Mouse (Mus musculus) forebrain, embryonic 16.5 days (tissue): ENCODE measurements at regions not wholly inside any gene's neighbourhood (a gene's known extent, or its start where the extent isn't known, plus 50 kb on each side); places are given as distances from the start of the nearest gene placed in this dataset.

Source experiments
- ATAC-seq: fragments of 200-750 bp; cut with Nextera tagmentation; 2 replicates; pipeline ENCODE4 v1.8.0; 2017; ENCODE audit warnings: mild to moderate bottlenecking, moderate library complexity
- H3K27ac ChIP-seq: fragments of 300-500 bp; sonication (generic); 2 replicates; pipeline ENCODE4 v1.5.1; 2014; ENCODE audit warnings: low read length, control low read depth
- H3K27me3 ChIP-seq: fragments of 300-500 bp; sonication (generic); replicated peaks from 2 replicates; pipeline ENCODE4 v1.6.1; 2014; ENCODE audit warnings: low read length; ENCODE audit not compliant: control insufficient read depth, insufficient read depth
- H3K36me3 ChIP-seq: fragments of 300-500 bp; sonication (generic); 2 replicates; pipeline ENCODE4 v1.6.1; 2014; ENCODE audit not compliant: control insufficient read depth, insufficient read depth
- H3K4me1 ChIP-seq: fragments of 300-500 bp; sonication (generic); replicated peaks from 2 replicates; pipeline ENCODE4 v1.6.1; 2014; ENCODE audit warnings: low read length; ENCODE audit not compliant: control insufficient read depth, insufficient read depth
- H3K4me2 ChIP-seq: fragments of 300-500 bp; sonication (generic); 2 replicates; pipeline ENCODE4 v1.6.1; 2014; ENCODE audit warnings: mild to moderate bottlenecking, low read length, control low read depth
- H3K4me3 ChIP-seq: fragments of 300-500 bp; sonication (generic); replicated peaks from 2 replicates; pipeline ENCODE4 v1.5.1; 2014; ENCODE audit warnings: mild to moderate bottlenecking, low read length, control low read depth
- H3K9ac ChIP-seq: fragments of 300-500 bp; sonication (generic); replicated peaks from 2 replicates; pipeline ENCODE4 v1.6.1; 2014; ENCODE audit warnings: low read depth, low read length, control low read depth
- H3K9me3 ChIP-seq: fragments of 300-500 bp; sonication (generic); 2 replicates; pipeline ENCODE4 v1.6.1; 2016; ENCODE audit warnings: low read length; ENCODE audit not compliant: control insufficient read depth
- WGBS: fragments of 180-500 bp; shearing (Covaris S2); extraction: QIAGEN DNeasy Blood & Tissue Kit; methylation state at CpG from one replicate; pipeline ENCODE4 v1.1.7; 2014; 5-methylcytosine and 5-hydroxymethylcytosine counted together

DNA sequence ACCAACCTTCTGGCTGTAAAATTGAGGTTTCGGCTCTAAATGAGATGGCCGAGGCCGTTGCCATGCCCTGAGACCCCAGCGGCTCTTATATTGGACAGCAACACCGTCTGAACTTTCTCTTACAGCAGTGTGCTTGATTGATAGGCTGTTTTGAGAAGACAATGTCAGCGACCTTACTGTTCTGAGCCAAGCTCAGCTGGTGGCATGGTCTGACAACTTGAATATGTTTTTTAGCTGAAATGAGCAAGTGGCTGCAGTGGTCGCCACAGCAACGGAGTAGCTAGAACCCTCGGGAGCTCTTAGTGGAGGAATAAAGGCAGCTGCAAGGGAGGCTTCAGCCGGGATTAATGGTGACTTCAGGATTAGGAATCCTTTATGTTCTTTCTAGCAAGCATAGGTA is 107.0 kb upstream of the Fndc3a start:
- Histone ChIP-seq H3K27me3 (no peaks in the 10 kb centered on the region), H3K4me1 (peaks cover 5% of the 10 kb centered on the region; the same call in 1 of the 2 replicates), H3K9me3 (no peaks in the 10 kb centered on the region), H3K27ac (0 out of 2 replicates have a peak overlapping the region, but pooled peaks have one; percentile 2), H3K4me2 (peak overlapping the region; percentile 21), H3K9ac (no peak overlapping the region), H3K4me3 (no peak overlapping the region), H3K36me3 (no peaks in the 10 kb centered on the region)
- peak; percentile 88 for ATAC-seq
- 14% methylated on average over 10 of the region's 10 CpGs for WGBS

DNA sequence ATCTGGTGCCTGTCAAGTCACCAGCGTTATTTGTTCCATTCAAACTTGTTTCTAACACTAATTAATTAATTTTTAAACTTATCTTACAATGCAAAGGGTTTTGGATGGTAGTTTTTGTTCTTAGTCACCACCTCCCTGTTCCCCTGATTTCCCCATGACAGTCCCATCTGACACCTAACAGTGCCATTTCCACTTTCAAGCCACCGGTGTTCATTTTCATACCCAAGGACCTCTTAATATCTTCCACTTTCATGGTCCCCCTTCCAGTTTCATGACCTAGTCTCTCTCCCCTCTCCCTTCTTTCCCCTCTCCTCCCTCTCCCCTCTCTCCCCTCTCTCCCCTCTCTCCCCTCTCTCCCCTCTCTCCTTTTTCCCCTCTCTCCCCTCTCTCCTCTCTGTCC is 99.3 kb upstream of the Fndc3a start:
- Histone ChIP-seq H3K27me3 (no peaks in the 10 kb centered on the region), H3K27ac (no peak overlapping the region), H3K9me3 (no peaks in the 10 kb centered on the region), H3K9ac (no peak overlapping the region), H3K4me3 (no peak overlapping the region), H3K4me1 (no peaks in the 10 kb centered on the region), H3K4me2 (no peak overlapping the region), H3K36me3 (no peaks in the 10 kb centered on the region)
- no peak for ATAC-seq
- WGBS = 79% methylated on average over 2 of the region's 2 CpGs

DNA sequence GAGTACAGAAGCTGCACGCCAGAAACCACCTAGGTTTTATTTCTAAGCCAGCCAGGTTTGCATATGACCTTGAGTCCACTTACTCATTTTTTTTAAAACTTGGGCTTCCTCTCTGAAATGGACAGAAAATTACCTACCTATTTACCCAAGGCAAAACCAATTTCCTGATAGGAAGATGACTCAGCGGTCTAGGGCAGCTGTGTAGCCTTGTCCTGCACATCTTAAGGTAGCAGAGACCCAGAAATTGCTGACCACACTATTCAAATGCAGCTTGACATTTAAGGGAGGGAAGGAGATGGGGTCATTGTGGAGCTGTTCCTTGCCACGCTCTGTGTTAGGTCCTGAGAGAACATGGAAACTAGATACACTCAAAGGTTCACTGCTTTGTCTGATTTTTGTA is 98.1 kb upstream of the Fndc3a start:
- Histone ChIP-seq H3K9me3 (no peaks in the 10 kb centered on the region), H3K4me3 (no peak overlapping the region), H3K27me3 (no peaks in the 10 kb centered on the region), H3K27ac (no peak overlapping the region), H3K4me1 (no peaks in the 10 kb centered on the region), H3K9ac (no peak overlapping the region), H3K4me2 (no peak overlapping the region), H3K36me3 (no peaks in the 10 kb centered on the region)
- no peak for ATAC-seq
- WGBS = 83% methylated on average over 3 of the region's 3 CpGs

DNA sequence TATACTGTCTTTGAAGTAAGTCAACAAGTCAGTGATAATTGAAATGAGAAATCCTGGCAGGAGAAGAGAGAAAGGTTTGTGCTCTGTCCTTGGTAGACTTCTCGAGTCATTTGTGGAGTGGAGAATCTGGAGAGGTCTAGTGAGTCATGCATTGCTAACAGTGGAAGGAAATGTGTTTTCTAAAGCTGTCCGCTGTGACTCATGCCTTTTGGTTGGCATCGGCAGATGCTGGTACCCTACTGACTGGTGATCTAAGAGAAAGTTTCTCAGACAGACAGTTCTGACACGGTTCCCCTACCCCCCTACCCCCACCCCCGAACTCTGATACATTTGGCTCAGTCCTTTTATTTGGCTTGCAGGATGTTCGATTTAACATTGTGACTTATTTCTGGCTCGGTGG is 97.5 kb upstream of the Fndc3a start:
- H3K4me2 ChIP-seq = no peak overlapping the region
- H3K27ac ChIP-seq = no peak overlapping the region
- ATAC-seq = no peak
- no peaks in the 10 kb centered on the region for H3K9me3 ChIP-seq
- H3K27me3 ChIP-seq = no peaks in the 10 kb centered on the region
- H3K36me3 ChIP-seq = no peaks in the 10 kb centered on the region
- H3K4me3 ChIP-seq = no peak overlapping the region
- WGBS = 86% methylated on average over 7 of the region's 7 CpGs
- no peak overlapping the region for H3K9ac ChIP-seq
- no peaks in the 10 kb centered on the region for H3K4me1 ChIP-seq

DNA sequence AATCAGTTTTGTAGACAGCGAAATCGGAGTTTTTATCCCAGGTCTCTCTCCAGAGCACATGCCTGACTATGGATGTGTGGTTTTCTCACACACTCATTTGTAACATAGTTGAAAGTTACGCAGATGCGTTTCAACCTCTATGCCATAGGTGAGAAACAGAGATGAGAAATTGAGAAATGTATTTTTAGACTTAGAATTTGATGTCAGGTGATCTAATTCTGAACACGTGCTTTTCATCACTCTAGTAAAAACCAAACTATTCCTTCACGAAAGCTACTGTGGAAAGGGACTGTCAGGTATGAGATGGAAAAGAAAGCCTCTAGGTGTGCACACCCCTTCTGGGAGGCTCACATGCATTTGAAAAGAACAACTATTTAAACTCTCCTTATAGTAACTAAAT is 96.8 kb upstream of the Fndc3a start:
- 92% methylated on average over 6 of the region's 6 CpGs for WGBS
- H3K9ac ChIP-seq = no peak overlapping the region
- no peaks in the 10 kb centered on the region for H3K9me3 ChIP-seq
- no peaks in the 10 kb centered on the region for H3K27me3 ChIP-seq
- no peak overlapping the region for H3K4me3 ChIP-seq
- no peak overlapping the region for H3K27ac ChIP-seq
- no peak overlapping the region for H3K4me2 ChIP-seq
- H3K4me1 ChIP-seq = no peaks in the 10 kb centered on the region
- ATAC-seq = no peak
- no peaks in the 10 kb centered on the region for H3K36me3 ChIP-seq

DNA sequence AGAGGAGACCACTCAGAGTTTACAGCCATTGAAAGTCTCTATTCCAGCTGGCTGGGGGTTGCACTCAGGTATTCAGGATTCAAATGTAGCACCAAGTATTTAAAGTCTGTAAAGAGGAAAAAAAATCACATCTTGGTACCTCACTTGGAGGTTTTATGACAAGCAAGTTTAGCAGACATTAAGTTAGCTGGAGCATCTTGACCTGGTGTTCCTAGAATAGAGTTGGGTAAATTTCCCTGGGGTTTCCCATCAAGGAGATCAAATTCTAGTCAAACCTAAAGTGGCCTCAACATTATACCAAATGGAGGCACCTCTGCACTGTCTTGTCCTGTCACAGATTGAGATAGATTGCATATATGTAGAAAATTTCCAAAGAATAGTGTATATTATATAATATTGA is 93.8 kb upstream of the Fndc3a start:
- Histone ChIP-seq H3K4me1 (no peaks in the 10 kb centered on the region), H3K4me2 (no peak overlapping the region), H3K36me3 (no peaks in the 10 kb centered on the region), H3K27me3 (no peaks in the 10 kb centered on the region), H3K27ac (no peak overlapping the region), H3K9ac (no peak overlapping the region), H3K9me3 (no peaks in the 10 kb centered on the region), H3K4me3 (no peak overlapping the region)
- no peak for ATAC-seq

DNA sequence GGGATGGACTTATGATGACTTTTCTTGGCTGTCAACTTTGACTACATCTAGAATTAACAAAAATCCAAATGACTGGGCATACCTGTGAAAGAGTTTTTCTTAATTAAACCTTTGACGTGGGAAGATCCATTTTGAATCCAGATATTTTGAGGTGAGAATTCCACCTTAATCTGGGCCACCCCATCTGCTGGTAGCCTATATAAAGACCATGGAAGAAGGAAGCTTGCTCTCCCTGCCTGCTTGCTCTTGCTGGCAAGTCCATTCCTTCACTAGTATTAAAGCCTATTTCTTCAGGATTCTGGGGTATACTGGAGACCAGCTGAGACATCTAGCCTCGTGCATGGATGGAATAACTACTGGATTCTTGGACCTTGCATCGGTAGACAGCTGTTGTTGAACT is 80.9 kb upstream of the Fndc3a start:
- Histone ChIP-seq H3K4me3 (no peak overlapping the region), H3K4me1 (no peaks in the 10 kb centered on the region), H3K4me2 (no peak overlapping the region), H3K36me3 (no peaks in the 10 kb centered on the region), H3K9me3 (no peaks in the 10 kb centered on the region), H3K27ac (no peak overlapping the region), H3K9ac (no peak overlapping the region), H3K27me3 (no peaks in the 10 kb centered on the region)
- 87% methylated on average over 3 of the region's 3 CpGs for WGBS
- no peak for ATAC-seq

DNA sequence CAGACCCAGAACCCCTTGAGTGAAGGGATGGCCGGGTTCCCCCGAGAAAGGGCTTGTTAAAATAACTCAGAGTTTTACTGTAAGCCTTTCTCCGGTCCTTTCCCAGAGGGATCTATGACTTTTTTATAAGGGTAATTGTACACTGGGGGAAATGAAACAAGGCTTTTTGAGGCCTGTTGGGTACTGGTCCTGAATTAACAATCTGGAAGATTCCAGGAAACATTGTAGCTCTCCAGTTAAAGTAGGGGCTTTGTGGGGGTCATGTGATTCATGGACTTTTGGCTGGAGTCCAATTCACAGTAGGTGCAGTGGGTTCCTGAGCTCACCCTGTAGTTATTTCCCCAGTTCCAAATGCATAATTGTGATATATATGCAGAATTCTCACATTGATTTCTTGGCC is 77.1 kb upstream of the Fndc3a start:
- Histone ChIP-seq H3K36me3 (no peaks in the 10 kb centered on the region), H3K27ac (no peak overlapping the region), H3K27me3 (no peaks in the 10 kb centered on the region), H3K4me2 (no peak overlapping the region), H3K9ac (no peak overlapping the region), H3K9me3 (no peaks in the 10 kb centered on the region), H3K4me3 (no peak overlapping the region), H3K4me1 (no peaks in the 10 kb centered on the region)
- WGBS = 64% methylated on average over 3 of the region's 3 CpGs
- no peak for ATAC-seq

DNA sequence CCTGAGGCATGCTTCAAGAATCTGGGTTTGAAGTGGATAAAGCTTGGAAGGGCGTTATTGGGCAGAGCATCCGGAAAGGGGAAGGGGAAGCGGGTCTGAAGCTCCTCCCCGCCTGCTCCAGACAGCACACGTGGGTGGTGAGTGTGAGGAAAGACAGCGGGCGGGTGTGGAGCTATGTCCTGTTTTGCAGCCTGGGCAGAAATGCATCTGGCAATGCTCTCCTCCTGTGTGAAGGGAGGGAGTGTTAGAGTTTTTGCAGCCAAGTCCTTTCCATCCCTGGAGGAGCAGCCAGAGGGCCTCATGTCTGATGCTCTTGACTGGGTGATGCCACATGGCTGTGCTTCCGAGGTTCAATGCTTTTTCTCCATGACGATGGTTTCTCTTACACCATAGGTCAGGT is 73.4 kb upstream of the Fndc3a start:
- H3K4me2 ChIP-seq = no peak overlapping the region

DNA sequence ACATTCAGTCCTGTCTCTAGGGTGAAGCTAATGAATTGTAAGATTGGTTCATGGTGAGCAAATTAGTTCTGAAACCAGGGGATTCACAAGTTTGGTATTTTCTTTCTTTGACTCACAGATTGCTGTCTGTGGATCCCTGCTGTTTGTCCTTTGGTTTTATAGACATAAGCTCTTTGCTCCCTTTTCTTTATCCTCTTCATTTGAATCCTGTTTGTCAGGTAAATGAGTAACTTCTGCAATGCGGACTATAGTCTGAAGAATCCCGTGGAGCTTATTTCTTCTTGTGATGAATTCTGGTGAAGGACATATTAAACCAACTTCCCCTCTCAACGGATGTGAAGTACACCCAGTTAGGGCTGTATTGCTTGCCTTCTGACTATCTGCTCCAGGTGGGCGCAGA is 69.6 kb upstream of the Fndc3a start:
- H3K9ac ChIP-seq = no peak overlapping the region
- H3K27ac ChIP-seq = no peak overlapping the region
- ATAC-seq = no peak
- no peak overlapping the region for H3K4me3 ChIP-seq
- no peaks in the 10 kb centered on the region for H3K4me1 ChIP-seq
- H3K27me3 ChIP-seq = no peaks in the 10 kb centered on the region
- WGBS = 52% methylated on average over 4 of the region's 4 CpGs
- H3K9me3 ChIP-seq = no peaks in the 10 kb centered on the region
- no peak overlapping the region for H3K4me2 ChIP-seq
- no peaks in the 10 kb centered on the region for H3K36me3 ChIP-seq

More for the DNA sequence above, 73.4 kb upstream of the Fndc3a start:
- Histone ChIP-seq H3K27me3 (no peaks in the 10 kb centered on the region), H3K36me3 (no peaks in the 10 kb centered on the region), H3K4me3 (no peak overlapping the region), H3K9me3 (no peaks in the 10 kb centered on the region), H3K27ac (no peak overlapping the region), H3K4me1 (no peaks in the 10 kb centered on the region), H3K9ac (no peak overlapping the region)
- ATAC-seq = no peak
- 80% methylated on average over 9 of the region's 9 CpGs for WGBS
